Mouse (Mus musculus) spleen, adult 12 weeks (tissue): ENCODE data around the gene Efna1.
A peak's percentile ranks its signal among the peaks of the same experiment; 100 is the strongest.

Experiments
- DNase-seq: peaks from one replicate; pipeline ENCODE4 v3.0.0; 2022; ENCODE audit warnings: low spot score

The Efna1 gene

GRCm38 (mm10) chr3:89278643-89279042 lies 2.3 kb downstream of the Efna1 start:
- DNase-seq = no peak

- no peak for DNase-seq
Measured at GRCm38 (mm10) chr3:89278107-89278506, 2.8 kb downstream of the Efna1 start.

- no peak for DNase-seq
Measured at GRCm38 (mm10) chr3:89277281-89278021, 3.5 kb downstream of the Efna1 start.

- no peak for DNase-seq
Measured at GRCm38 (mm10) chr3:89276061-89276460, 4.9 kb downstream of the Efna1 start.

- no peak for DNase-seq
Measured at GRCm38 (mm10) chr3:89271760-89272159, 9.2 kb downstream of the Efna1 start.

- DNase-seq = no peak
Measured at GRCm38 (mm10) chr3:89270891-89271290, 10.1 kb downstream of the Efna1 start.

- peak; percentile 51 for DNase-seq
Measured at GRCm38 (mm10) chr3:89270051-89270755, 10.7 kb downstream of the Efna1 start, which contains the start of gene Slc50a1. Gene Slc50a1, minus strand, starts transcription at chr3:89270570.

GRCm38 (mm10) chr3:89268916-89269315 lies 12.0 kb downstream of the Efna1 start:
- DNase-seq = no peak

- DNase-seq = peak; percentile 46
Measured at GRCm38 (mm10) chr3:89266439-89266893, 14.5 kb downstream of the Efna1 start.

- DNase-seq = no peak
Measured at GRCm38 (mm10) chr3:89262417-89262816, 18.5 kb downstream of the Efna1 start.

GRCm38 (mm10) chr3:89260211-89260610 lies 20.7 kb downstream of the Efna1 start:
- DNase-seq = no peak

GRCm38 (mm10) chr3:89259076-89259475 lies 21.9 kb downstream of the Efna1 start, which contains the start of gene Dpm3:
Gene Dpm3, plus strand, starts transcription at chr3:89259358.
- DNase-seq = no peak

GRCm38 (mm10) chr3:89256177-89256576 lies 24.8 kb downstream of the Efna1 start:
- DNase-seq = no peak

- DNase-seq = no peak
Measured at GRCm38 (mm10) chr3:89254994-89255393, 25.9 kb downstream of the Efna1 start.

- DNase-seq = peak; percentile 41
Measured at GRCm38 (mm10) chr3:89251365-89251895, 29.5 kb downstream of the Efna1 start.

- DNase-seq = no peak
Measured at GRCm38 (mm10) chr3:89250435-89251040, 30.4 kb downstream of the Efna1 start.

- DNase-seq = no peak
Measured at GRCm38 (mm10) chr3:89247466-89247865, 33.5 kb downstream of the Efna1 start.

GRCm38 (mm10) chr3:89246261-89247100 lies 34.5 kb downstream of the Efna1 start, which contains the start of gene Trim46:
Gene Trim46, minus strand, starts transcription at chr3:89246309.
- peak; percentile 73 for DNase-seq

GRCm38 (mm10) chr3:89245688-89246171 lies 35.2 kb downstream of the Efna1 start, which contains the start of gene Krtcap2:
Gene Krtcap2, plus strand, starts transcription at chr3:89245966.
- DNase-seq = no peak

- no peak for DNase-seq
Measured at GRCm38 (mm10) chr3:89244982-89245687, 35.8 kb downstream of the Efna1 start.
